Mouse (Mus musculus) testis, adult 2 months (tissue): ENCODE results near the gene Stard3.

ENCODE experiments used
- CTCF ChIP-seq: fragments of 200-500 bp; IDR thresholded peaks from 2 replicates; pipeline ENCODE4 v1.5.1; 2012; ENCODE audit warnings: low read depth, mild to moderate bottlenecking, inconsistent platforms, low read length, moderate library complexity; ENCODE audit not compliant: control insufficient read depth, insufficient read depth, insufficient replicate concordance
- POLR2A ChIP-seq: fragments of 200-500 bp; IDR thresholded peaks from 2 replicates; pipeline ENCODE4 v1.6.1; 2012; ENCODE audit warnings: low read depth, mild to moderate bottlenecking, inconsistent platforms, low read length, moderate library complexity; ENCODE audit not compliant: control insufficient read depth

DNA sequence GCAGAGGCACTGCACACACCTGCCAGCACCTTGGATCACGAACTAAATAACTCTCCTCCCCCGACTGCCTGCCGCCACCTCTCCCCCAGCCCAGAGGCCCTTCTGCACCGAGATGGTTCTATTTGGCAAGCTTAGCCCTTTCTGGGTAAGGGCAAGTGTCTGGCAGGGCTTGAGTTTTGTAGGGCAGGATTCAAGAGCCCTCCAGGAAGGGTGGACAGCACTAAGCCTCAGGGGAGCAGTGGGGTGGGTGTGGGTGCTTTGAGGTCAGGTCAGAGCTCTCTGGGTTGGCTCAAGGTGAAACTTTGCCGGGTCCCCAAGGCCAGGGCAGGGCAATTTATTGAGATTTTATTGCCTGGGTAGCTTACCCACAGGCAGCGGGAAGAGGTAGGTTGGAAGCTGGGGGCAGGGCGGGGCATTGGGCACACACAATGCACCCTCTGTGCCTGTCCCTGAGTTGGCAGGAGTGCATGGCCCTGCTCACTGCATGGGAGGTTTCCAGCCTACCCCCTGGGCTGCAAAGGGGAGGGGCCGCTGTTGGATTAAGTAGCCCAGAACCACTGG, 4.4 kb upstream of the Stard3 start:
- no peak for TF ChIP-seq POLR2A
- no peak for TF ChIP-seq CTCF
